Mouse (Mus musculus): Measurements from ENCODE around the gene Cacna1c. TPM values are rescaled to one million over a fixed set of nuclear protein-coding genes. Genes with fewer than 3 reads are reported as not detected.

Cacna1c gene
- polyA plus RNA-seq, 1 experiment from 2014 or later: 7.1 TPM

DNA sequence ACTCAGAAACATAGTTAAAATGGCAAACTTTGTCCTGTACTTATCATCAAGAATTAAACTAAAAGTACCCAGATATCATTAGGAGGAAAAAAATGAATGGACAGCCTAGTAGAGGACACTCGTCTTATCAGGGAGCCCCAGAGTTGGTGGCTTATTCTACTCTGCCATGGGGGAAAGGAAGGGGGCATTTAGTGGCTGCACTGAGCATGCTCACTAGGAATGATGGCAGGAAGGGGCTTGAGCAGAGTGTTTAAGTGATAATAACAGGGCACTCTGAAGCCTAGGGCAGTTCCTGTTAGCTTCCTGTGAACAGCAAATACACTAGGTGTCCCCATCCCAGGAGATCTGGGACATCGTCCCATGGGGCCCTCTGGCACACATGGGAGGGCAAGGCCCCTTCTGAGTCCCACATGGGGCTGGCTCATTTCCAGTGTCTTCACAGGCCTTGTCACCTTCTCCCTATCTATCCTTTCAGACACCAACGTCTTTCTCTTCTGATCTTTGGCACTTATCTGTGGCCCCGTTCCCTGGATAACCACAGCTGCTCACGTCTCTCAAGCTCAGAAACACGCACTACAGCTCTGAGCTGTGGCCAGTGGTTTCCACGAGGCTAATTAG lies 437.8 kb downstream of the Cacna1c start:
- ATAC-seq (ENCODE audit: low FRiP score, low TSS enrichment) (no peak), DNase-seq (no peak)
- no peaks in the 10 kb centered on the region for H3K4me1 ChIP-seq (ENCODE audit: control insufficient read depth, insufficient read depth, low read length)
- H3K9ac ChIP-seq (replicated peaks; ENCODE audit: low read length): no peak overlapping the region
- no peaks in the 10 kb centered on the region for H3K27me3 ChIP-seq (ENCODE audit: control insufficient read depth, insufficient read depth, low read length)
- WGBS: 79% methylated on average over 7 of the region's 7 CpGs
- no peak overlapping the region for H3K4me2 ChIP-seq (ENCODE audit: low read length)
- no peaks in the 10 kb centered on the region for H3K9me3 ChIP-seq (ENCODE audit: control insufficient read depth, low read length)
- no peak overlapping the region for H3K27ac ChIP-seq (replicated peaks; ENCODE audit: low read depth, low read length)
- H3K4me3 ChIP-seq (replicated peaks; ENCODE audit: low read depth, low read length): no peak overlapping the region
- H3K36me3 ChIP-seq (ENCODE audit: control insufficient read depth, insufficient read depth, low read length): no peaks in the 10 kb centered on the region

DNA sequence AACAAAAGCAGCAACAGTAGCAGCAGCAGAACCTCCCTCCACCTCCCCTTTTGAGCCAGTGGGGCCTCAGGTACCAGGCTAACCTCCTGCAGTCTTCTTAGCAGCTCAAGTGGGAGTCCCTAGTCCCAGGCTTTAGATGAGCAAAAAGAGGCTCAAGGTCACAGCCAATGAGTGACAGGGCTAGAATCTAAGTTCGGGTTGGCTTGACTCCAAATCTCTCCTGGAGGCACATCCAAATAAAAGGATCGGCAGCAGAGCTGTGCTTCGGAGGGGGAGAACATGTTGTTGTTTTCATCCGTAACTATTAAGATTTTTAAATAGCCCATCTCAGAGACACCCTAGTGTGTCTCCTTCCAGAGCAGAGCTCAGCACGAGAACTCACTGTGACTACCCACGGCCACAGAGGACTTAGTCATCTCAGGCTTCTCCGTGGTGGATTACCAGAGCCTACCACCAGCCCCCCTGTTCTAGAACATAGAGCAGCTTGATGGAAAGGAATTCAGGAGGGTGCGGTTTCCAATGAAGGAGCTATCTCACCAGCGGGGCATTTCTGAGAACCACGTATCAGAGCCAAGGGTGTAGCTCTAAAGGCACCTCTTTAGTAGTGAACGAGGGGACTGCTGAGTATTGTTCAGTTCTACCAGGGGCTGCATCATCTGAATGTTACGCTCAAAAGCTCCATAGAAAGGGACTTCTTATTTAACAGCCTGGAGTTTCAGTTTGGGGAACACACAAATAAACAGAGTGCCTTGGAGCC lies 438.5 kb downstream of the Cacna1c start:
- WGBS: 77% methylated on average over 12 of the region's 12 CpGs
- DNase-seq (no peak), ATAC-seq (ENCODE audit: low FRiP score, low TSS enrichment) (no peak)

DNA sequence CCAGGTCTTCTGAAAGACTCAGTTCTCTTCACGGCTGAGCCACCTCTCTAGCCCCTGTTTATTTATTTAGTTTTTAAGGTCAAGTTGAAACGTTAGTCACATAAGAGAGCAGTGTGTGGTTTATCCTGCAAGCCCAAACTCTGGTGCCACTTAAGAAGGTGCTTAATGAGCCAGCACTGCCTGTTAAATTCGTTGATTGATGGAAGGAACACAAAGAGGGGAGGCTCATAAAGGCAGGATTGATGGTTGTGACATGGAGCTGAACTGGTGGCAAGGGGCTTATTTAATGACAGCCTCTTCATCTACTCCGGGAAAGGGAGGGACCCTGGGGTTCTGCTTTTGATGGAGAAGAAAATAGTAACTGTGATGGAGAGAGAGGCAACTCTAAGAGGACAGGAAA lies 439.7 kb downstream of the Cacna1c start:
- 66% methylated on average over 4 of the region's 4 CpGs for WGBS
- no peaks in the 10 kb centered on the region for H3K9me3 ChIP-seq (ENCODE audit: control insufficient read depth, low read length)
- H3K9ac ChIP-seq (replicated peaks; ENCODE audit: low read length): no peak overlapping the region
- no peak for ATAC-seq (ENCODE audit: low FRiP score, low TSS enrichment)
- H3K4me1 ChIP-seq (ENCODE audit: control insufficient read depth, insufficient read depth, low read length): no peaks in the 10 kb centered on the region
- no peaks in the 10 kb centered on the region for H3K36me3 ChIP-seq (ENCODE audit: control insufficient read depth, insufficient read depth, low read length)
- H3K4me3 ChIP-seq (replicated peaks; ENCODE audit: low read depth, low read length): no peak overlapping the region
- H3K4me2 ChIP-seq (ENCODE audit: low read length): no peak overlapping the region
- no peak overlapping the region for H3K27ac ChIP-seq (replicated peaks; ENCODE audit: low read depth, low read length)
- H3K27me3 ChIP-seq (ENCODE audit: control insufficient read depth, insufficient read depth, low read length): no peaks in the 10 kb centered on the region
- no peak for DNase-seq

More for the DNA sequence above, 438.5 kb downstream of the Cacna1c start:
- H3K27ac ChIP-seq (replicated peaks; ENCODE audit: low read depth, low read length): no peak overlapping the region
- no peaks in the 10 kb centered on the region for H3K36me3 ChIP-seq (ENCODE audit: control insufficient read depth, insufficient read depth, low read length)
- no peaks in the 10 kb centered on the region for H3K9me3 ChIP-seq (ENCODE audit: control insufficient read depth, low read length)
- no peaks in the 10 kb centered on the region for H3K27me3 ChIP-seq (ENCODE audit: control insufficient read depth, insufficient read depth, low read length)
- no peaks in the 10 kb centered on the region for H3K4me1 ChIP-seq (ENCODE audit: control insufficient read depth, insufficient read depth, low read length)
- no peak overlapping the region for H3K4me2 ChIP-seq (ENCODE audit: low read length)
- H3K9ac ChIP-seq (replicated peaks; ENCODE audit: low read length): no peak overlapping the region
- H3K4me3 ChIP-seq (replicated peaks; ENCODE audit: low read depth, low read length): no peak overlapping the region

DNA sequence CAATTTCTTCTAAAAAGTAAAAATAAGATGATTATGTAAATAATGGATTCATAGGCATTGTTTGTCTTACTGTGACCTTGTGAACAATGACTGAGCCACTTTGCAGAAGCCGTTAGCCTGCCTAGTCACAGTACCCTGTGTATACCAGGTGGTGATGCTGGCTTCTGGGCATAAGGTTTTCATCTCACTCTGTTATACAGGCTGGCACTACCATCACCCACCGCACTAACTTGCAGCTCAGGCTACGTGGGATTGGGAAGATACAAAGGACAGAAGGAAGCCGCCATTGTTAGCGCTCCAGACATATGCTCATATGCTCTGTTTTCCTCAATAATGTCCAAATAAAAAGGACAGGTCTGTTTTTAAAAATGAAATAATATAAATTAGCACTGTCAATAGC lies 440.4 kb downstream of the Cacna1c start:
- H3K9ac ChIP-seq (replicated peaks; ENCODE audit: low read length): no peak overlapping the region
- H3K4me1 ChIP-seq (ENCODE audit: control insufficient read depth, insufficient read depth, low read length): no peaks in the 10 kb centered on the region
- no peak overlapping the region for H3K4me3 ChIP-seq (replicated peaks; ENCODE audit: low read depth, low read length)
- ATAC-seq (ENCODE audit: low FRiP score, low TSS enrichment) (no peak), DNase-seq (no peak)
- no peak overlapping the region for H3K27ac ChIP-seq (replicated peaks; ENCODE audit: low read depth, low read length)
- no peaks in the 10 kb centered on the region for H3K27me3 ChIP-seq (ENCODE audit: control insufficient read depth, insufficient read depth, low read length)
- H3K36me3 ChIP-seq (ENCODE audit: control insufficient read depth, insufficient read depth, low read length): no peaks in the 10 kb centered on the region
- H3K4me2 ChIP-seq (ENCODE audit: low read length): no peak overlapping the region
- WGBS: 93% methylated on average over 5 of the region's 5 CpGs
- H3K9me3 ChIP-seq (ENCODE audit: control insufficient read depth, low read length): no peaks in the 10 kb centered on the region

DNA sequence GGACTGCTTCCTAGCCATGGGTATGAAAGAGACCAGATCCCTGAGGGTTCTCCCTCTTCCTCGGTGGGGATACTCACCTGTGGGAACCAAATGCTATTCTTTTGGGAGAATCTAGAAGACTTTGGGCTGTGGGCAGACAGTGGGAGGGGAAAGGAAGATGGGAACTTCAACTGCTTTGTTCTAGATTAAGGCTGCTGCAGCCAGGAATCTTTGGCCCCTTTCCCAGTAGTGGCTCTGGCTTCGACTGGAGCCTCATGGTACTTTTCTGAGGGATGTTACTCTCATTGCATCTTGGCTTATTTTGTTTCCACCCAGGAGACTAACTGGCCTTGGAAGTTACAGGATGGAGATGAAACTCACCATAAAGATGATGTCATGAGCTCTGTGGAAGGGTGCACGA lies 441.8 kb downstream of the Cacna1c start:
- WGBS: 87% methylated on average over 3 of the region's 3 CpGs
- no peak overlapping the region for H3K4me3 ChIP-seq (replicated peaks; ENCODE audit: low read depth, low read length)
- no peaks in the 10 kb centered on the region for H3K9me3 ChIP-seq (ENCODE audit: control insufficient read depth, low read length)
- ATAC-seq (ENCODE audit: low FRiP score, low TSS enrichment) (no peak), DNase-seq (no peak)
- no peak overlapping the region for H3K27ac ChIP-seq (replicated peaks; ENCODE audit: low read depth, low read length)
- H3K9ac ChIP-seq (replicated peaks; ENCODE audit: low read length): no peak overlapping the region
- no peaks in the 10 kb centered on the region for H3K27me3 ChIP-seq (ENCODE audit: control insufficient read depth, insufficient read depth, low read length)
- H3K36me3 ChIP-seq (ENCODE audit: control insufficient read depth, insufficient read depth, low read length): no peaks in the 10 kb centered on the region
- H3K4me2 ChIP-seq (ENCODE audit: low read length): no peak overlapping the region
- no peaks in the 10 kb centered on the region for H3K4me1 ChIP-seq (ENCODE audit: control insufficient read depth, insufficient read depth, low read length)

DNA sequence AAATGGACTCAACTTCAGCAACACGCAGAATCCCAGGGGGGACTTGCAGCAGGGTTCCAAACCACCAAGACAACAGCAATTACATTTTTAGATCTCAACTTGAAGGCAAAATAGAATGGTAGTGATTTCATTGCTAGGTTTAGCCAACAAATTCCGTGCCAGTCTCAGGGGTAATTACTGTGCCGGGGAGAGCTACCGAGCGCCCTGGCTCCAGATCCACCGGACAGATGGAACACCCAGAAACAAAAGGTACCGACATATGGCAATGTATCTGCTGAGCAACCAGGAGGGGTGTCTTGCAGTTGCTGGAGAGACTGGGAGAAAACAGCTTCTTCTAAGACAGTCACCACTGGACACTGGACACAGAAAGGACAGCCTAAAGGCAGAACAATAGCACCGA lies 442.4 kb downstream of the Cacna1c start:
- no peak for DNase-seq
- H3K4me3 ChIP-seq (replicated peaks; ENCODE audit: low read depth, low read length): no peak overlapping the region
- H3K9me3 ChIP-seq (ENCODE audit: control insufficient read depth, low read length): no peaks in the 10 kb centered on the region
- no peak overlapping the region for H3K4me2 ChIP-seq (ENCODE audit: low read length)
- WGBS: 74% methylated on average over 8 of the region's 8 CpGs
- no peaks in the 10 kb centered on the region for H3K36me3 ChIP-seq (ENCODE audit: control insufficient read depth, insufficient read depth, low read length)
- no peaks in the 10 kb centered on the region for H3K4me1 ChIP-seq (ENCODE audit: control insufficient read depth, insufficient read depth, low read length)
- no peak overlapping the region for H3K9ac ChIP-seq (replicated peaks; ENCODE audit: low read length)
- no peak for ATAC-seq (ENCODE audit: low FRiP score, low TSS enrichment)
- H3K27me3 ChIP-seq (ENCODE audit: control insufficient read depth, insufficient read depth, low read length): no peaks in the 10 kb centered on the region
- H3K27ac ChIP-seq (replicated peaks; ENCODE audit: low read depth, low read length): no peak overlapping the region

DNA sequence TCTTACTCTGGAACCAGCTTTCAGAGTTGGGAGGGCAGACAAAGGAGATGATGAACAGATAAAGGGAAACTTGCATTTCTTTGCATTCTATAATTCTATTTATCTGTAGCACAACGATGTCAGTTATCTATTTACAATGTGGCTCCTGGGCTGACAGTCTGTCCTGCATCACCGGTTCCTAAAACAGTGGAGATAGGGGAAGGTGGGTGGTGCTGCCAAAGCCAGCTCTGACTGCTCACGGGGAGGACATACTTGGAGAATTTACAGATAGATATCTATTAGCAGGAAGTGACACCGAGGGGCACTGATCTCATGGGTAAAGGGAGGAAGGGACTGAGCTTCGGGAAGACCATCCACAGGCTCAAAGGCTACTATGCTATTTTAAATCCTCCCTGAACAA lies 443.2 kb downstream of the Cacna1c start:
- ATAC-seq (ENCODE audit: low FRiP score, low TSS enrichment) (no peak), DNase-seq (no peak)
- H3K4me1 ChIP-seq (ENCODE audit: control insufficient read depth, insufficient read depth, low read length): no peaks in the 10 kb centered on the region
- H3K4me3 ChIP-seq (replicated peaks; ENCODE audit: low read depth, low read length): no peak overlapping the region
- no peak overlapping the region for H3K9ac ChIP-seq (replicated peaks; ENCODE audit: low read length)
- no peak overlapping the region for H3K4me2 ChIP-seq (ENCODE audit: low read length)
- H3K27ac ChIP-seq (replicated peaks; ENCODE audit: low read depth, low read length): no peak overlapping the region
- no peaks in the 10 kb centered on the region for H3K9me3 ChIP-seq (ENCODE audit: control insufficient read depth, low read length)
- 77% methylated on average over 5 of the region's 5 CpGs for WGBS
- H3K27me3 ChIP-seq (ENCODE audit: control insufficient read depth, insufficient read depth, low read length): no peaks in the 10 kb centered on the region
- no peaks in the 10 kb centered on the region for H3K36me3 ChIP-seq (ENCODE audit: control insufficient read depth, insufficient read depth, low read length)

DNA sequence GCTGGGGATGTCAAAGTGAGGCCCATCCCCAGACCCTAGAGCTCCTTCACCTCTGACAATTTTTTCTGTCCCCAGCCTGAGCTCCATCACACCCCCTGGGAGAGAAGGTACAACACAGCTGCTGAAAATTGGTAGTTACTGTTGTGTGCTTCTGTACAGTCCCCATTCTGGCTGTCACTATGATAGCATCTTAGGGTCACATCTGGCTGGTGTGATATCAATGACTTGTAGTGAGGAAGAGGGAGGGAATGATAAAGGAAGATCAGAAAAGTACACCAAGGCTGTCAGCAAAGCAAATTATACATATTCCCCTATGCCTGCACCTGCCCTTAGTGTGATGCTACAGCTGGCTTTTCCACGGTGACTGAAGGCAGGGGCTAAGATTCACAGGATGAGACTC lies 446.9 kb downstream of the Cacna1c start:
- DNase-seq: no peak
- Histone ChIP-seq H3K4me1 (ENCODE audit: control insufficient read depth, insufficient read depth, low read length) (no peaks in the 10 kb centered on the region), H3K9ac (replicated peaks; ENCODE audit: low read length) (no peak overlapping the region), H3K36me3 (ENCODE audit: control insufficient read depth, insufficient read depth, low read length) (no peaks in the 10 kb centered on the region), H3K4me2 (ENCODE audit: low read length) (no peak overlapping the region), H3K4me3 (replicated peaks; ENCODE audit: low read depth, low read length) (no peak overlapping the region), H3K27ac (replicated peaks; ENCODE audit: low read depth, low read length) (no peak overlapping the region), H3K9me3 (ENCODE audit: control insufficient read depth, low read length) (no peaks in the 10 kb centered on the region), H3K27me3 (ENCODE audit: control insufficient read depth, insufficient read depth, low read length) (no peaks in the 10 kb centered on the region)
- ATAC-seq (ENCODE audit: low FRiP score, low TSS enrichment): no peak
- WGBS: 87% methylated on average over 1 of the region's 1 CpGs

DNA sequence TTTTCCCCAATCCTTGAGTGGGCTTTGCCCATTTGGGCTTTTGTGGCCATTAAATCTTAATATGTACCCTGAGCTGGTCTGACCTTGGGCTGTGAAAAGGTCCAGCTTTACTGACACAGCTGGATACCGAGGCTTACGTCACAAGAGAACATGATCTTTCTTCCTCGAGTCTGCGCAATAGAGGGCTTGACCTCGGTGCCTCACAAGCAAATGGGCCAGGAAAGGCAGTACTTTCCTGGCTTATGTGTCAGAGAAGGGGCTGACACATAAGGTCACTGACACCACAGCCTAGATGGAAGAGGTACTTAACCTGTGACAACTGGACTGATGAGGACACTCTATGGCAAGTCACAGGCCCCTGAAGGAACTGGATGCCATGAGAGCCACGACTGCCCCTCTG lies 453.5 kb downstream of the Cacna1c start:
- H3K27ac ChIP-seq (replicated peaks; ENCODE audit: low read depth, low read length): no peak overlapping the region
- ATAC-seq (ENCODE audit: low FRiP score, low TSS enrichment) (no peak), DNase-seq (no peak)
- no peaks in the 10 kb centered on the region for H3K4me1 ChIP-seq (ENCODE audit: control insufficient read depth, insufficient read depth, low read length)
- 86% methylated on average over 6 of the region's 6 CpGs for WGBS
- H3K9ac ChIP-seq (replicated peaks; ENCODE audit: low read length): no peak overlapping the region
- H3K27me3 ChIP-seq (ENCODE audit: control insufficient read depth, insufficient read depth, low read length): no peaks in the 10 kb centered on the region
- H3K4me2 ChIP-seq (ENCODE audit: low read length): no peak overlapping the region
- H3K36me3 ChIP-seq (ENCODE audit: control insufficient read depth, insufficient read depth, low read length): no peaks in the 10 kb centered on the region
- no peaks in the 10 kb centered on the region for H3K9me3 ChIP-seq (ENCODE audit: control insufficient read depth, low read length)
- H3K4me3 ChIP-seq (replicated peaks; ENCODE audit: low read depth, low read length): no peak overlapping the region

All from midbrain, embryonic 14.5 days (tissue).